Mouse (Mus musculus) ES-E14 (cell line): ENCODE data around the gene Mllt3. TPM values are rescaled to one million over a fixed set of nuclear protein-coding genes. Genes with fewer than 3 reads are reported as not detected.

Experiments
- DNase-seq: peaks from one replicate; pipeline ENCODE4 v3.0.0-alpha.2; 2013; ENCODE audit warnings: low read depth, low spot score
- H3K27ac ChIP-seq: 2 replicates; pipeline ENCODE4 v1.5.1; 2012; ENCODE audit warnings: low read depth, mild to moderate bottlenecking, low read length, moderate library complexity, mixed read lengths; ENCODE audit not compliant: poor library complexity, insufficient read depth, severe bottlenecking
- H3K36me3 ChIP-seq: 2 replicates; pipeline ENCODE4 v1.6.1; 2012; ENCODE audit warnings: mild to moderate bottlenecking, low read length, moderate library complexity, mixed read lengths; ENCODE audit not compliant: control insufficient read depth, poor library complexity, insufficient read depth, severe bottlenecking
- H3K4me1 ChIP-seq, 2 experiments: fragments of 150-350 bp in 1 of 2; sonication (generic) in 1 of 2; 2 replicates each; pipeline ENCODE4 v1.6.1; 2012; ENCODE audit warnings: low read length in 2 of 2, mild to moderate bottlenecking in 1 of 2, mixed read lengths in 1 of 2; ENCODE audit not compliant: control insufficient read depth in 2 of 2, insufficient read depth in 2 of 2, poor library complexity in 1 of 2
- H3K4me3 ChIP-seq, 2 experiments: fragments of 150-350 bp in 1 of 2; sonication (generic) in 1 of 2; 2 replicates each; pipeline ENCODE4 v1.5.1; 2012; ENCODE audit warnings: low read length in 2 of 2, low read depth in 1 of 2, mild to moderate bottlenecking in 1 of 2, mixed read lengths in 1 of 2; ENCODE audit not compliant: insufficient read depth in 1 of 2, poor library complexity in 1 of 2, severe bottlenecking in 1 of 2
- H3K9ac ChIP-seq: 2 replicates; pipeline ENCODE4 v1.6.1; 2012; ENCODE audit warnings: low read depth, mild to moderate bottlenecking, low read length, mixed read lengths; ENCODE audit not compliant: poor library complexity, insufficient read depth, severe bottlenecking
- H3K9me3 ChIP-seq: fragments of 150-350 bp; sonication (generic); 2 replicates; pipeline ENCODE4 v1.6.1; 2012; ENCODE audit warnings: low read depth, mild to moderate bottlenecking, low read length; ENCODE audit not compliant: control insufficient read depth, insufficient read depth
- CHD2 ChIP-seq: IDR thresholded peaks from 2 replicates; pipeline ENCODE4 v1.6.1; 2014; ENCODE audit warnings: mild to moderate bottlenecking, low read depth, low read length, inconsistent platforms
- HCFC1 ChIP-seq: IDR thresholded peaks from 2 replicates; pipeline ENCODE4 v1.6.1; 2012; ENCODE audit warnings: low read length, inconsistent platforms, borderline replicate concordance; ENCODE audit not compliant: insufficient read depth
- MAFK ChIP-seq: IDR thresholded peaks from 2 replicates; pipeline ENCODE4 v1.6.1; 2014; ENCODE audit warnings: mild to moderate bottlenecking, low read depth, low read length, inconsistent platforms; ENCODE audit not compliant: insufficient read depth
- ZC3H11A ChIP-seq: IDR thresholded peaks from 2 replicates; pipeline ENCODE4 v1.6.1; 2012; ENCODE audit warnings: low read depth, mild to moderate bottlenecking, inconsistent platforms, low read length, borderline replicate concordance
- ZNF384 ChIP-seq: IDR thresholded peaks from 2 replicates; pipeline ENCODE4 v1.6.1; 2012; ENCODE audit warnings: low read depth, low read length, inconsistent platforms
- in situ Hi-C, 2 experiments: fragments of 600-800 bp; cut with MboI; formaldehyde crosslinking; loops; one replicate each; pipeline ENCODE4 v1.15.1; 2025; ENCODE audit warnings: low sequenced_read_pairs in 2 of 2, inconsistent platforms in 1 of 2; ENCODE audit not compliant: unreplicated experiment in 2 of 2
- total RNA-seq: library from RNA; depleted of rRNA; stranded (reverse); fragments of 300-350 nt; gene quantifications from 2 replicates; pipeline ENCODE4 v1.2.3, GENCODE M21; 2012

Gene Mllt3
- total RNA-seq, 1 experiment: 11.1 TPM

DNA sequence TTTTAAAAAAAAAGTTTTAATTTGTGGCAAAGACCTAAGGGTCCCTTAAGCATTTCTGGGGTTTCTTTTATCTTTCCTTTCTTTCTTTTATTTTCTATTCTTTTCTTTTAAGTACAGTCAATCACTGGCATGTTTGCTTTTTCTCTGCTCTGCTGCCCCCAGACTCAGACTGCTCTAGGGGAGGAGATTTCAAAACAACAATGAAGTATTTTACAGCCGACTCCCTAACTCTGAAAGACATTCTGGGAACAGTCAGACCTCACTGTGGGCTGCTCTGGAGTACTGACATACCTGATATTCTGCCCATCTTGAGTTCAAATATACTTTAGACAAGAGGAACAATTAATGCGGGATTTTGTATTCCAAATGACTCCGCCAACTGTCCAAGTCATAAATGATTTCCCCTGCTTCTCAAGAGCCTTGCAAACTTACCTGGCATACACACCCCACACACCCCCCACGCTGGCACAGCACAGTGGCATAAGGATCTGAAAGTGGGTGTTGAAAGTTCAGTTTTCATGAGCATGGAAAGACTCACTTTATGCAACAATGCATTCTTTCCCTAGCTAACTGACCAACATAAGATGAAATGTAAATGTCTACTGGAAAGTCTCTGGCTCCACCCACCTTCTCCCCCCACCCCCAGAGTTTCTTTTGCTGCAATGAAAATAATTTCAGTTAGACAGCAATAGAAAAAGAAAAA lies 21.1 kb downstream of the Mllt3 start:
- no peak for DNase-seq
- Histone ChIP-seq H3K4me1 (no peaks in the 10 kb centered on the region), H3K4me3 (no peak overlapping the region), H3K27ac (no peak overlapping the region), H3K36me3 (no peaks in the 10 kb centered on the region), H3K9me3 (no peaks in the 10 kb centered on the region), H3K9ac (no peak overlapping the region)
- in situ Hi-C loops: no loop called here
- TF ChIP-seq ZC3H11A (no peak), HCFC1 (no peak), CHD2 (no peak), ZNF384 (no peak), MAFK (no peak)

DNA sequence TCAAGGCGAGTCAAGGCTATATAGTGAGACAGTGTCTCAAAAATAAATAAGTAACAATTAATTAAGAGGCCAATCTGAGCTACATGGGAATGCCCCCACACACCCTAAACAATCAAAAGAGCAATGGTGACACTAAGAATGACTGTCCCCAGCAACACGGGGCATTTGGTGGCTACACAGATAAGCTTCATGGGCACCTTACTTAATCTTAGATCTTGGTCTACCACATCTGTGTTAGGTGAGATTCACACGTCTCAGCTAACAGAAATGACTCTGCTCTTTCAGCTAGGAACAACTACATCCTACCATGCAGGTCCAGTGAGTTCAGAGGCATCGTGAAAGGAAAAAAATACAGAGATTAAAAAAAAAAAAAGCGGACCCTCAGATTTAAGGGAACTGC lies 22.7 kb downstream of the Mllt3 start:
- Histone ChIP-seq H3K4me3 (no peak overlapping the region), H3K9me3 (no peaks in the 10 kb centered on the region), H3K36me3 (no peaks in the 10 kb centered on the region), H3K27ac (no peak overlapping the region), H3K4me1 (no peaks in the 10 kb centered on the region), H3K9ac (no peak overlapping the region)
- no peak for DNase-seq
- no peak for TF ChIP-seq CHD2
- in situ Hi-C loops: no loop called here

- H3K9ac ChIP-seq: no peak overlapping the region
- no peaks in the 10 kb centered on the region for H3K36me3 ChIP-seq
- H3K27ac ChIP-seq: no peak overlapping the region
- in situ Hi-C loops: no loop called here
- TF ChIP-seq MAFK (no peak), CHD2 (no peak), ZC3H11A (no peak)
- no peak for DNase-seq
- no peaks in the 10 kb centered on the region for H3K9me3 ChIP-seq
- no peak overlapping the region for H3K4me3 ChIP-seq
- no peaks in the 10 kb centered on the region for H3K4me1 ChIP-seq
Observed at GRCm38 (mm10) chr4:88005801-88006200, 27.4 kb downstream of the Mllt3 start.

GRCm38 (mm10) chr4:88003159-88003948 lies 29.8 kb downstream of the Mllt3 start:
- TF ChIP-seq ZC3H11A (no peak), HCFC1 (no peak), CHD2 (no peak), ZNF384 (no peak)
- no peaks in the 10 kb centered on the region for H3K4me1 ChIP-seq
- no peak for DNase-seq
- no peak overlapping the region for H3K27ac ChIP-seq
- no peak overlapping the region for H3K4me3 ChIP-seq
- in situ Hi-C loops: no loop called here
- H3K9ac ChIP-seq: no peak overlapping the region
- no peaks in the 10 kb centered on the region for H3K9me3 ChIP-seq
- H3K36me3 ChIP-seq: no peaks in the 10 kb centered on the region

- H3K4me1 ChIP-seq: no peaks in the 10 kb centered on the region
- no peaks in the 10 kb centered on the region for H3K9me3 ChIP-seq
- no peak overlapping the region for H3K9ac ChIP-seq
- no peak overlapping the region for H3K27ac ChIP-seq
- H3K36me3 ChIP-seq: no peaks in the 10 kb centered on the region
- no peak for DNase-seq
- in situ Hi-C loops: no loop called here
- TF ChIP-seq ZC3H11A: no peak
- TF ChIP-seq MAFK: no peak
- H3K4me3 ChIP-seq: no peak overlapping the region
Observed at GRCm38 (mm10) chr4:87991710-87992109, 41.5 kb downstream of the Mllt3 start.
